Mouse (Mus musculus) embryonic fibroblast, embryonic 13.5 days (primary cell): Measurements from ENCODE around the gene Mapt. TPM values are rescaled to one million over a fixed set of nuclear protein-coding genes. Genes with fewer than 3 reads are reported as not detected.
A peak's percentile ranks its signal among the peaks of the same experiment; 100 is the strongest.

Source experiments
- H3K27ac ChIP-seq: 2 replicates; pipeline ENCODE4 v1.5.1; 2012; ENCODE audit warnings: low read length, control low read depth, inconsistent platforms; ENCODE audit not compliant: insufficient read depth
- H3K4me1 ChIP-seq: 2 replicates; pipeline ENCODE4 v1.6.1; 2011; ENCODE audit warnings: low read length; ENCODE audit not compliant: control insufficient read depth, insufficient read depth
- H3K4me3 ChIP-seq: 2 replicates; pipeline ENCODE4 v1.5.1; 2011; ENCODE audit warnings: mild to moderate bottlenecking, control low read depth, low read length; ENCODE audit not compliant: insufficient read depth
- CTCF ChIP-seq: IDR thresholded peaks from 2 replicates; pipeline ENCODE4 v1.5.1; 2011; ENCODE audit warnings: mild to moderate bottlenecking, control low read depth, low read length, moderate library complexity, borderline replicate concordance; ENCODE audit not compliant: insufficient read depth
- POLR2A ChIP-seq: IDR thresholded peaks from 2 replicates; pipeline ENCODE4 v1.6.1; 2011; ENCODE audit warnings: low read depth, mild to moderate bottlenecking, control low read depth, low read length, moderate library complexity
- polyA plus RNA-seq: library from polyadenylated mRNA; stranded (reverse); fragments of >200 nt; gene quantifications from 2 replicates; pipeline ENCODE4 v1.2.4, GENCODE M21; 2011; ENCODE audit warnings: low read depth; ENCODE audit not compliant: missing spikeins, insufficient read length

Mapt gene
- polyA plus RNA-seq, 1 experiment: 0.26 TPM

DNA sequence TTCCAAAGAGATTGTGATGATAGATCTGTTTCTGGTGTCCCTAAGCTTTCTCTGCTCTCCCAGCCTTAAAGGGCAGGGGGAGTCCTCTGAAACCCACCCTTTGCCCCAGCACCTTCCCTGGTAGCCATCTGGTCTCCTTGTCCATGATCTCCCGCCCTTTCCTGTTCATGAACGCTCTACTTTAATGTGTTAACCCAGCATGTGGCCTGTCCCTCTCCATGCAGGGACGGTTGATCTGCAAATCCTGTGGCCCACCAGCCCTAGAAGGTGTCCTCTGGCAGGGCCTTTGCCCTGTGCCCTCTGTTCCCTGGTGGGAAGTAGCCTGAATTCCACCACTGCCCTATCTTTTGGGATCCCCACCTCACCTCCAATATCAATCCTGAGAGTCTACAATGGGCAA lies 39.3 kb downstream of the Mapt start:
- TF ChIP-seq CTCF: no peak
- no peak for TF ChIP-seq POLR2A
- H3K4me1 ChIP-seq: no peaks in the 10 kb centered on the region
- no peak overlapping the region for H3K27ac ChIP-seq
- H3K4me3 ChIP-seq: no peak overlapping the region

DNA sequence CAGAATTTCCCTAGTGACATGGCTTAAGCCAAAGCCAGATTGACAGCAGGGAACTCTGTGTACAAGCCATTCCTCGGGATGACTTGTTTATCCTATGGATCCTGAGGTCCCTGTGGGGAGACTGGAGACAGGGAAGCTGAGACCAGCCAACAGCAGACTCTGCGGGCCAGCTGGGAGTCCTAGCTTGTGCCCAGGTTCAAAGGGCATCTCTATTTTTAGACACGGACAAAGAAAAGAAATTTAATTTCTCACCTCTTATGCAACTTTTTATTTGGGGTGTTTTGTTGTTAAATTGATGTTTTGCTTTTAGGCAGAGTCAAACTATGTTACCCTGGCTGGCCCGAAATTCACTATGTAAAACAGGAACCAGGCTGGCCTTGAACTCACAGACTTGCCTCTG lies 39.7 kb downstream of the Mapt start:
- Histone ChIP-seq H3K4me1 (no peaks in the 10 kb centered on the region), H3K27ac (no peak overlapping the region), H3K4me3 (no peak overlapping the region)
- no peak for TF ChIP-seq POLR2A
- TF ChIP-seq CTCF: no peak

DNA sequence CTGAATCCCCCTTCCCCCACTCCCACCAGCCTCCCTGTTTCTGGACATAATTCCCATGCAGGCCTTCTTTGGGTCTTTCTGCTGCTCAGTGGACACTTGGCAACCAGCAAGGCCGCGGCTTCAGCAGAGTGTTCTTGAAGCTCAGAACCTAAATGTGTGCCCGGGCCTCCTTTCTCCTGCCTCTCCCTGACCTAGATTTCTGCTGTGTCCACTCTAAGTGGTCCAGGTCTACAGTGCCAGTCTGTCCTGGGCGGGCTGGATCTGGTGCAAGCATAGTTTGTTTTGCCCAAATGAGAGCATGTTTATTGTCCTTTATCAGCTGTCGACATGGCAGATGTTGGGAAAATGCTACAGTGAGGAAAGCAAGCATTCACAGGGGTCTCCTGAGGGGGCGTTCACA lies 40.7 kb downstream of the Mapt start:
- Histone ChIP-seq H3K4me1 (no peaks in the 10 kb centered on the region), H3K27ac (no peak overlapping the region), H3K4me3 (no peak overlapping the region)
- TF ChIP-seq CTCF (no peak), POLR2A (no peak)

DNA sequence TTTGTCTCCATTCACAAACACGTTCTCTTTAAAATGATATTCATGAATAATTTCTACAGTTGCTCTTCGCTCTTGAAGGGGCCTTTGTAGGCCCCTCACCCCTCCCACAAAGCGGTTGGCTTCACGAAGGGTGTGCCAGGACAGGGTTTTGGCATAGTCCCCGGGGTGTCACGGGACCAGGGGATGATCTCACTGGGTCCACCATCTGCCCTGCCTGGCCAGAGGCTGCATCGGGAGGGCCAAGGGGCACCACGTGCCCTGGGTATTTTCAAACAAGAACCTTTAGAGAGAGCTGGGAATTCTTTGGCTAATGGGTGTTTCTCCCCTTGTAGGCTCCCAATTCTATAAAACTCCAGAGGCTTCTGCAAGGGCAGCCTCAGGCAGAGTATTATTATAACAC lies 41.2 kb downstream of the Mapt start:
- TF ChIP-seq POLR2A: no peak
- no peak for TF ChIP-seq CTCF

GRCm38 (mm10) chr11:104275765-104276164 lies 44.6 kb downstream of the Mapt start:
- no peak for TF ChIP-seq POLR2A
- TF ChIP-seq CTCF: no peak
- Histone ChIP-seq H3K27ac (no peak overlapping the region), H3K4me3 (no peak overlapping the region), H3K4me1 (no peaks in the 10 kb centered on the region)

More for the DNA sequence above, 41.2 kb downstream of the Mapt start:
- Histone ChIP-seq H3K4me1 (no peaks in the 10 kb centered on the region), H3K4me3 (no peak overlapping the region), H3K27ac (no peak overlapping the region)

DNA sequence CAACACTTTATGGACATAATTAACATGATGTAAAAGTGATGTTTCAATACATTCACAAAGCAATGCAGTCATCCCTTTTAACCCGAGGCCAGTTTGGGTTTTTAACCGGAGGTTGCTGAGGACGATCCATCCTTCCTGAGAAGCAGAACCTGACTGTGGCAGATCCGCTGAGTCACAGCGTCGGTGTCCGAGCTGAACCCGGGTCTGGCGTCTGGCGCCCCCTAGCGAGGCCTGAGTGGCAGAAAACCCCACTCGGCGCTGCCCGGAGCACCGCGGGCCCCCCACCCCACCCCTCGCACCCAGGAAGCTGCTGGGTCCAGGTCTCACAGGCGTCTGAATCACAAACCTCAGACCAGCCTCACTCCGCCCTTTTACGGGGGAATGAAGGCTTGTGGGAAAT lies 47.0 kb downstream of the Mapt start:
- H3K27ac ChIP-seq: no peak overlapping the region
- TF ChIP-seq POLR2A: no peak
- peak; percentile 67 for TF ChIP-seq CTCF
- H3K4me1 ChIP-seq: no peaks in the 10 kb centered on the region
- H3K4me3 ChIP-seq: no peak overlapping the region

- Histone ChIP-seq H3K4me3 (no peak overlapping the region), H3K4me1 (no peaks in the 10 kb centered on the region), H3K27ac (no peak overlapping the region)
- TF ChIP-seq CTCF (no peak), POLR2A (no peak)
Measured at GRCm38 (mm10) chr11:104279049-104279448, 47.9 kb downstream of the Mapt start.

- H3K27ac ChIP-seq: no peak overlapping the region
- TF ChIP-seq POLR2A (no peak), CTCF (no peak)
- no peak overlapping the region for H3K4me3 ChIP-seq
- no peaks in the 10 kb centered on the region for H3K4me1 ChIP-seq
Measured at GRCm38 (mm10) chr11:104279538-104279937, 48.3 kb downstream of the Mapt start.

- Histone ChIP-seq H3K27ac (no peak overlapping the region), H3K4me1 (no peaks in the 10 kb centered on the region), H3K4me3 (no peak overlapping the region)
- TF ChIP-seq POLR2A (no peak), CTCF (no peak)
Measured at GRCm38 (mm10) chr11:104281501-104281900, 50.3 kb downstream of the Mapt start.

GRCm38 (mm10) chr11:104287113-104287512 lies 55.9 kb downstream of the Mapt start:
- no peak for TF ChIP-seq CTCF
- TF ChIP-seq POLR2A: no peak
- Histone ChIP-seq H3K4me1 (no peaks in the 10 kb centered on the region), H3K4me3 (no peak overlapping the region), H3K27ac (no peak overlapping the region)

DNA sequence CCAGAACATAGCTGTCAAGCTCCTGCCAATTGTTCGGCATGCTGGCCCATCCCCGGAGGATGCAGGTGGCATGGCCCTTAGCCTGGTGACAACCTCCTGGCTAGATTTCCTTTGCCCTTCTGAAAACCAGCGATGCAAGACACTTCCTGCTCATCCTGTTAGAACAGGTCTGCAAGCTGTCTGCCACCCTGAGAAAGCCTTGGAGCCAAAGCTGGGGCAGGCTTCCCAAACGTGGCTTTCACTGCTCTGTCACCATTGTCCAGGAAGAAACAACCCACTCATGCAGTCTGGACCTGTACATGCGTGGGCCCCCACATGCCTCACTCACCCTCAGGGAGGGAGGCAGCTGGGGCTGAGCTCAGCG lies 57.6 kb downstream of the Mapt start:
- TF ChIP-seq POLR2A (no peak), CTCF (no peak)
- Histone ChIP-seq H3K4me1 (no peaks in the 10 kb centered on the region), H3K4me3 (no peak overlapping the region), H3K27ac (peak overlapping the region; percentile 3; the same call in 1 of the 2 replicates)
